Mouse (Mus musculus) naive thymus-derived CD4-positive, alpha-beta T cell, adult 2 months (primary cell): ENCODE measurements around the gene Scp2.
"Not testable (repeated sequence)": the region's sequence is repeated elsewhere in the genome, so short reads cannot be mapped to it uniquely, and the experiment has no call there.

Experiments
- DNase-seq: peaks from one replicate; pipeline ENCODE4 v3.0.0-alpha.2; 2011; ENCODE audit warnings: low read depth

Scp2 gene

DNA sequence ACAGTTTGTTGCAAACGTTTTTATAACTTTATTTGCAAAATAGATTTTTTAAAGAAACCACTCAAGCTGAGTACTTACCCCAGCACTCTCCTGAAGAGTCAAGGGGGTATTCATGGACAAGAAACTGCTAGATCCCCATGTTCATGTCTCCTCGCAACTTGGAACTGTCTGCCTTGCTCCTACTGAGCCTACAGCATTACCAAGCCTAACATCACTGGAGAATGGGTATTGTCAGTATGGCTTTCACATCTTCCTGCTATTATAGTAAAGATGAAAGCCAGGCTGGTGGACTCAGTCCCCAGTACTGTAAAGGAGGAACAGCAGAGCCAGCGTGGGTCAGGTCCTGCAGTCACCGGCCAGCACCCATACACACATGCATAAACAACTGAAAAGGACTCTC, 48.5 kb downstream of the Scp2 start, which contains the start of gene Podn:
Podn (minus strand) TSS at position 101 of the 400 bp plus-strand sequence.
- DNase-seq: no peak

GRCm38 (mm10) chr4:108092741-108093397, 51.9 kb downstream of the Scp2 start:
- no peak for DNase-seq

GRCm38 (mm10) chr4:108083993-108084392, 60.8 kb downstream of the Scp2 start:
- no peak for DNase-seq

DNA sequence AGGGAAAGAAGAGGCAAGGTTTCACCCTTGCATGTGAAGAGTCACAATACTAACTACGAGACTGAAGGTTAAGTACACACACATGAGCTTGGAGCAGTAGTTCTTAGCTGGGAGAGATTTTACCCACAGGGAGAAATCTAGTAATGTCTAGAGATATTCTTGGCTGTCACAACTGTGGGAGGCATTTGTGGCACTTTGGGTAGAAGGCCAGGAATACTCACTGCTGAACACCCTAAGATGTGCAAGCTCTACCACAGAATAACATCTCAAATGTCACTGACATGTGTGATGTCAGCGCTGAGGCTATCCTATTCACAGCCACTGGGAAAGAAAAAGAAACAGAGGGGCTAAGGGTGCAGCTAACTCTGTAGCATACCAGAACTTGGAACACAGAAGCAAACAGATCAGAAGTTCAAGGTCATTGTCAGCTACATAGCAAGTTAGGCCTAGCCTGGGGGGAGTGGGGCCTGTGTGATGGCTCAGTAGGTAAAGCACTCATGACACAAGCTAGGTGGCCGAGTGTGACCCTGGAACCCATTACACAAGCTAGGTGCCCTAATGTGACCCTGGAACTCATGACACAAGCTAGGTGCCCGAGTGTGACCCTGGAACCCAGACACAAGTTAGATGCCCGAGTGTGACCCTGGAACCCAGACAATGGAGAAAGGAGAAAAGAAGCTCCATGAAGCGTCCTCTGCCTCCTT, 61.6 kb downstream of the Scp2 start:
- peak; percentile 18 for DNase-seq

DNA sequence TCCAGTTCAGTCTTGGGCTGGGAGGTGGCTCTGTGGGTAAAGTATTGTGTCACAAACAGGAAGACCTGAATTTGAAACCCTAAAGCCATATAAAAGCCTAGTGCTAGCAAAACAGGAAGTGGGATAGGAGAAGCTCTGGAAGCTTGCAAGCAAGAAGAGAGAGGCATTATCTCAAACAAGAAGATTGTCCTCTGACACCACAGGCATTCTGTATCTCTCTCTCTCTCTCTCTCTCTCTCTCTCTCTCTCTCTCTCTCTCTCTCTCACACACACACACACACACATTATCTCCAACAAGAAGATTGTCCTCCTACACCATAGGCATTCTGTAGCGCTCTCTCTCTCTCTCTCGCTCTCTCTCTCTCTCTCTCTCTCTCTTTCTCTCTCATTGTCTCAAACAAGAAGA, 62.4 kb downstream of the Scp2 start:
- peak; percentile 63 for DNase-seq

DNA sequence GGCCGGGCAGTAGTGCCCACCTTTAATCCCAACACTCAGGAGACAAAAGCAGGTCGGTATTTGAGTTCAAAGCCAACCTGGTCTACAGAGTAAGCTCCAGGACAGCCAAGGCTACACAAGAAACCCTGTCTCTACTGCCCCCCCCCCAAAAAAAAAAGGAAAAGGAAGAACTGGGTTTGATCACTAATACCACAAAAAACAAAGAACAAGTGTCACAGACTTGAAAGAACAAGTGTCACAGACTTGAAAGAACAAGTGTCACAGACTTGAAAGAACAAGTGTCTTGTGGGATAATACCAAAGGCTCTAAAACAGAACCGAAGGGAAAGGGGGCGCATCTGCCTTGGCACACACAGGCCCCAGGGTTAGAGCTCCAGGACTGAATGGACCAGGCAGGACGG, 63.9 kb downstream of the Scp2 start:
- DNase-seq: peak; percentile 71

- peak; percentile 18 for DNase-seq
Observed at GRCm38 (mm10) chr4:108079762-108080161, 65.0 kb downstream of the Scp2 start.

- not testable (repeated sequence) for DNase-seq
Observed at GRCm38 (mm10) chr4:108079191-108079590, 65.6 kb downstream of the Scp2 start.

GRCm38 (mm10) chr4:108077224-108077955, 67.4 kb downstream of the Scp2 start:
- DNase-seq: no peak

- DNase-seq: no peak
Observed at GRCm38 (mm10) chr4:108074204-108074823, 70.5 kb downstream of the Scp2 start.

DNA sequence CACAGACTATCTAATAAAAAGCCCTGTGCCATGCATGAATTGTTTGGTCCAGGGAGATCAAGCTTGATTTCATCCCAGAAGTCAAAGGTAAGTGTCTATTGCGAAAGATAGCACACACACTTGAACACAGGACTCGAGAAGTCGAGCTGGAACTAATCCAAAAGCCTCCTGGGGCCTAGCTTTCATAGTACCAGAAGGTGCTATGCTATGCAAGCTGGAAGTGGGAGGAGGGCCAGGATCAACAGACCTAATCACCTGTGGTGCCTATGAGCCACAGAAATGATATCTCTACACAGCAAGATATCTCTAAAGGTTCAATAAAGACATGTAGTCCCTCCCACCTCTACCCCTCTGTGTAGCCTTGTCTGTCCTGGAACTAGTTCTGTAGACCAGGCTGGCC, 72.7 kb downstream of the Scp2 start:
- peak; percentile 25 for DNase-seq

GRCm38 (mm10) chr4:108071235-108071901, 73.4 kb downstream of the Scp2 start:
- DNase-seq: peak; percentile 95

DNA sequence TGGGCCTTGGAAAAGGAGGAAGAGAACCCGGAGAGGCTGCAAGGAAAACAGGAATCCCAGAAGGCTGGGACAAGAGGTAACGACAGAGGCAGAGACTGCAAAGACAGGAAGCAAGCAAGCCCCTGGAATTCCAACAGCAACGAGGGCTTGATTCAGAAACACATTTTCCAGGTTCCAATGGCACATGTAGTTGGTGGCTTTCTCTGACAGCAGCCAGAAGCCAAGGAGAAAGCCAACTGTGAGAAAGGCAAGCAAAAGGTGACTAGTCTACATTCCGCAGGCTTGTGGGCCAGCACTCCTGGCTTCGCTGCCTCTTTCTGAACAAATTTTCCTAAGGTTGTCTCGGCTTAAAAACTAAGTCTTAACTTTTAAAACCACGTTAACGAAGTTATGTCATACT, 74.1 kb downstream of the Scp2 start:
- DNase-seq: no peak

- DNase-seq: no peak
Observed at GRCm38 (mm10) chr4:108070286-108070685, 74.5 kb downstream of the Scp2 start.

DNA sequence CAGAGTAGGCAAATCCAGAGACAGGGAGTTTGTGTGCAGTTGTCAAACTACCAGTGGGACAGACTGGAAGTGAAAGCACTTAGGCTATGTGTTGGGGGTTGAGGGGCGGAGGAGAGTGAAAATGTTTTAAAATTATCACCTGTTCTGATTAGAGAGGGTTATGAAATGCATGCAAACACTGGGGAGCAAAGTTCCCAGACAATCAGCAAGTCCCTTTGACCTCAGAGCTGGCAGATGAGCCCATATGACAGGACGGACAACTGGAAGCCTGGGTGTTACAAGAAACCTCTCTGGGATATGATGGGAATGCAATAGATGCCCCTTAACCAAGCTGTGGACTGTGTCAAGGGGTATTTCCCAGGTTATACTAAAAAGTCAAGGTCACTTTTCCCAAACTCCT, 76.7 kb downstream of the Scp2 start:
- DNase-seq: no peak

GRCm38 (mm10) chr4:108067261-108067660, 77.5 kb downstream of the Scp2 start:
- no peak for DNase-seq

DNA sequence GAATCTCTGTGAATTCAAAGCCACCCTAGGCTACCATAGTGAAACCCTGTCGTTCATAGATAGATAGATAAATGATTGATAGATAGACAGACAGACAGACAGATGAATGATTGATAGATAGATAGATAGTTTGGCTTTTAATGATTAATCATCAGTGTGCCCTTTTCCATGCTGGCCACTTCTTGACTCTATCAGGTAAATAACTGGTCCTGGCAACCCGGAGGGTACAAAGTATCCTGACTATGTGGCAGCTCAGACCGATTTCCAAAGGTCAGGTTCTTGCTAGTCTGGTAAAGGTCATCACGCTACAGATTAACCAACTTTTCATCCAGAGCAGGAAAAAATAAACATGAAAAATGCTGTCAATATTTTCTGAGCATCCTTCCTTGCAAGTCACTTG, 78.2 kb downstream of the Scp2 start:
- no peak for DNase-seq

GRCm38 (mm10) chr4:108065176-108065844, 79.5 kb downstream of the Scp2 start:
- DNase-seq: no peak

GRCm38 (mm10) chr4:108063616-108064015, 81.2 kb downstream of the Scp2 start:
- DNase-seq: no peak

DNA sequence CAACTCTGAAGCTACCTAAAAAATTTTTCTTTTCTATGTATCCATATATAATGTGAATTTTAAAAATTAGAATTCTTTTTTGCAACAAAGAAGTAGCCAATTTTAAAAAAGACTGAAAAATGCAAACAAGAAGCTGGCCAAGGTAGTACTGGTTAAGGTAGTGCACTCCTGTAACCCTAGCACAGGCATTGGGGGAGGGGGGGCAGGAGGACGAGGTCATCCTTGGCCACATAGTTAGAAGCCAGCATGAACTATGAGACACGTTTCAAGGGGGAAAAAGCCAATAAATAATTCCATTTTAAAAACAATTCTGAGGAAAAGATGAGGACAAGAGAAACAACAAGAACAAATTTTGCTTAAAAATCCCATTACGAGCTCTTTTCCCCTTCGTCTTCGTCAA, 82.3 kb downstream of the Scp2 start:
- no peak for DNase-seq

DNA sequence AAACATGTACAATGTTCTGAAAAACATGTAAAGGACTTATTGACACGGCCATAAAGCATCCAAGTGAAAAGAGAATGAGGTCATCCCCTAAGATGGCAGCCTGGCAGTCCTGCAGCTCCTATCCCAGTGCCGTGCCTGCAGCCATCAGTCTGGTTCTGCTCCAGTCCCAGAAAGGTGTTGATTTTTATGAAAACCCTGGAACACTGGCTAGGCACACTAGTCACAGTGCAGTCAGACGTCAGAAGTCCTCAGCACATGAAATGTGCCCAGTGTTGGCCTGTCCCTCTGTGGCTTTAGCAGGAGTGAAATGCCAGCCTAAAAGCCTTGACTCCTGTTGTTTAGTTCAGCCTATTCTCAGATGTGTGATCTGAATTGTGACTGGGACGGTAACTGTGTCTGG, 84.0 kb downstream of the Scp2 start:
- no peak for DNase-seq
